Mouse (Mus musculus) heart, embryonic 10.5 days (tissue): ENCODE results near the gene Tmem106c. TPM values are rescaled to one million over a fixed set of nuclear protein-coding genes. Genes with fewer than 3 reads are reported as not detected.
A peak's percentile ranks its signal among the peaks of the same experiment; 100 is the strongest.

ENCODE experiments used
- DNase-seq: peaks from one replicate; pipeline ENCODE4 v3.0.0-alpha.2; 2017; ENCODE audit warnings: low spot score
- H3K27ac ChIP-seq: fragments of 300-500 bp; sonication (generic); 2 replicates; pipeline ENCODE4 v1.5.1; 2016; ENCODE audit warnings: mild to moderate bottlenecking
- H3K27me3 ChIP-seq: fragments of 300-500 bp; sonication (generic); 2 replicates; pipeline ENCODE4 v1.6.1; 2016; ENCODE audit warnings: mild to moderate bottlenecking; ENCODE audit not compliant: poor library complexity, insufficient read depth, severe bottlenecking
- H3K36me3 ChIP-seq: fragments of 300-500 bp; sonication (generic); 2 replicates; pipeline ENCODE4 v1.6.1; 2016; ENCODE audit warnings: mild to moderate bottlenecking, moderate library complexity
- H3K4me1 ChIP-seq: fragments of 300-500 bp; sonication (generic); 2 replicates; pipeline ENCODE4 v1.6.1; 2016; ENCODE audit warnings: mild to moderate bottlenecking
- H3K4me3 ChIP-seq: fragments of 300-500 bp; sonication (generic); 2 replicates; pipeline ENCODE4 v1.5.1; 2016; ENCODE audit warnings: mild to moderate bottlenecking, moderate library complexity
- H3K9me3 ChIP-seq: fragments of 300-500 bp; sonication (generic); 2 replicates; pipeline ENCODE4 v1.6.1; 2016; ENCODE audit warnings: mild to moderate bottlenecking, moderate library complexity
- WGBS: fragments of 180-500 bp; shearing (Covaris S2); methylation state at CpG from one replicate; pipeline ENCODE4 v1.1.7; 2016; 5-methylcytosine and 5-hydroxymethylcytosine counted together
- polyA plus RNA-seq: library from polyadenylated mRNA; unstranded; fragments of >200 nt; fragmentation: Nextera tagmentation; extraction: Ambion mirVana; gene quantifications from 2 replicates; pipeline ENCODE4 v1.2.1, GENCODE M21; 2016

The Tmem106c gene
- polyA plus RNA-seq, 1 experiment from 2014 or later: 32.0 TPM

GRCm38 (mm10) chr15:97956416-97956815 is 7.6 kb upstream of the Tmem106c start:
- H3K27me3 ChIP-seq: peaks cover 39% of the 10 kb centered on the region

DNA sequence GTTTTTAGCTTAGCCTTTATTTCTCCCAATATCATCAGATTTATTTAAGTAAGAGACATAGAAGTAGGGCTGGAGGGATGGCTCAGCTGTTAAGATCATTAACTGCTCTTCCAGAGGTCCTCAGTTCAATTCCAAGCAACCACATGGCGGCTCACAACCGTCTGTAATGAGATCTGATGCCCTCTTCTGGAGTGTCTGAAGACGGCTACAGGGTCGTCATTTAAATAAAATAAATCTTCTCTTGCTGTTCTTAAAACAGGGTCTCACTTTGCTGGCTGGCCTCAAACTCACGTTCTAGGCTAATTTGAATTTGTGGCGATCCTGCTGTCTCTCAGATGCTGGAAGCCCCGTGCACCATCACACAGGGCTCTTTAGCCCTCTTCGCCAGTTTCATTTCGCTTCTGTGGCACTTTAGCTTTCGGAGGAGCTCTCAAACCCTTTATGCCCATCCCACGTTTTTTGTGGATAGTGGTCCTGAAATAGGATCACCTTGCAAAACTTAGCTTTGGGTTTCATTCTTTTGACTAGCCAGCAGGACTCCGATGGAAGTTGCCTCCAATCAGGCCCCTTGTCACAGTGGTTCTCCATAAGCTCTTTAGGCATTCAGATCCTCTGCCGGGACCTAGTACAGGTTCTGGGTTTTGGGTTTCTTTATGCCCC is 541 bp upstream of the Tmem106c start:
- Histone ChIP-seq H3K27me3 (peaks cover 4% of the 10 kb centered on the region; the same call in 1 of the 2 replicates), H3K4me3 (peak overlapping the region; percentile 70), H3K9me3 (no peaks in the 10 kb centered on the region), H3K36me3 (no peaks in the 10 kb centered on the region), H3K27ac (peak overlapping the region; percentile 91), H3K4me1 (peaks cover 18% of the 10 kb centered on the region)
- no peak for DNase-seq
- 14% methylated on average over 13 of the region's 13 CpGs for WGBS

More at GRCm38 (mm10) chr15:97956416-97956815, 7.6 kb upstream of the Tmem106c start:
- 67% methylated on average over 11 of the region's 11 CpGs for WGBS
- H3K36me3 ChIP-seq: no peaks in the 10 kb centered on the region
- H3K4me3 ChIP-seq: no peak overlapping the region
- peaks cover 14% of the 10 kb centered on the region for H3K4me1 ChIP-seq
- H3K27ac ChIP-seq: peak overlapping the region; percentile 38; the same call in 1 of the 2 replicates
- no peak for DNase-seq
- H3K9me3 ChIP-seq: no peaks in the 10 kb centered on the region

DNA sequence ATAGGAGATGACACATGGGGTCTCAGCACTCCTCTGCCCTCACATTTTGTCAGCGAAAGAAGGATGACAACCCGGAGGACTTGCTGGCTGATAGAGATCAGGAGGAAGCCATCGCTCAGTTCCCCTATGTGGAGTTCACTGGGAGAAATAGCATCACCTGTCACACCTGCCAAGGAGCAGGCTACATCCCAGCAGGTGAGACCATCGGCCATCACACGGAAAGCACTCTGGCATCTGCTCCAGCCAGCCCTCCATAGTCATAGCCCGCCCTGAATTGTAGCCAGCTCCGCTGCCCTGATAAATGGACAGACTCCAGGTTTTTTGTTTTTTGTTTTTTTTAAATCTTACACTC is 812 bp downstream of the Tmem106c start:
- DNase-seq: no peak
- H3K9me3 ChIP-seq: no peaks in the 10 kb centered on the region
- H3K27me3 ChIP-seq: peaks cover 4% of the 10 kb centered on the region; the same call in 1 of the 2 replicates
- no peaks in the 10 kb centered on the region for H3K36me3 ChIP-seq
- H3K4me3 ChIP-seq: peak overlapping the region; percentile 70
- 17% methylated on average over 7 of the region's 7 CpGs for WGBS
- peaks cover 18% of the 10 kb centered on the region for H3K4me1 ChIP-seq
- peak overlapping the region; percentile 91 for H3K27ac ChIP-seq

DNA sequence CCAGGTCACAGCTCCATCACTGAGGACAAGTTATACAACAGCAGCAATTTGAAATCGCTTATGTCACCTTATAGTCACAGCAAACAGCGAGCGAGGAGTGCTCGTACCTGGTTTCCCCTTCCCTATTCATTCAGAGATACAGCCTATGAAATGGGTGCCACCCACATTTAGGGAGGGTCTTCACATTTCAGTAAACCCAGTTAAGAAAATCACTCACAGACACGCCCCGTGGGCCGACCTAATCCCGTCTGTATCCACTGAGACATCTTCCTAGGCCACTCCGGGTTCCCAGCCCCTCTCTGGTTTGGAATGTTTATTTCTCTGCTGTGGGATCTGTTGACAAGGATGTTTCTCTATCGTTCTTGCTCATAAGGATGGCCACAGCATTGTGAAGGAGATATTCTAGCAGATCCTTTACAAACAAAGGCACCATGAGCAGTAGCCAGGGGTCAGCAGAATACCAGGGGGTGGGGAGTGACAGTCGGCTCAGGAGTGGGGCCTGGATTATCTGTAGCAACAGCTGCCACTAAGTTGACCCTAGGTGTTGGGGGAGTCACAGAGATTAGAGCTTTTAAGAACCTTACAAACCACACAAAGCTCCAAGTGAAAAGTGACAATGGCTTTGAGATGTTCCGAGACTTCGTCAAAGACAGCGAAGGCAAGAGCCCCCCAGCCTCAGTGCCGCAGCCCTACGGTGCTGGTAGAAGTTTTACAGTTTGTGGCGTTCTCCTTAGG is 1.5 kb downstream of the Tmem106c start:
- no peak for DNase-seq
- WGBS: 52% methylated on average over 17 of the region's 17 CpGs
- Histone ChIP-seq H3K9me3 (no peaks in the 10 kb centered on the region), H3K36me3 (no peaks in the 10 kb centered on the region), H3K4me1 (peaks cover 22% of the 10 kb centered on the region), H3K4me3 (no peak overlapping the region), H3K27ac (no peak overlapping the region), H3K27me3 (peaks cover 4% of the 10 kb centered on the region; the same call in 1 of the 2 replicates)

- Histone ChIP-seq H3K27me3 (peaks cover 1% of the 10 kb centered on the region; the same call in 1 of the 2 replicates), H3K4me1 (peaks cover 33% of the 10 kb centered on the region), H3K27ac (no peak overlapping the region), H3K36me3 (no peaks in the 10 kb centered on the region), H3K4me3 (no peak overlapping the region), H3K9me3 (no peaks in the 10 kb centered on the region)
- 39% methylated on average over 6 of the region's 6 CpGs for WGBS
- DNase-seq: no peak
These were observed 6.3 kb downstream of the Tmem106c start for GRCm38 (mm10) chr15:97970299-97970698.

DNA sequence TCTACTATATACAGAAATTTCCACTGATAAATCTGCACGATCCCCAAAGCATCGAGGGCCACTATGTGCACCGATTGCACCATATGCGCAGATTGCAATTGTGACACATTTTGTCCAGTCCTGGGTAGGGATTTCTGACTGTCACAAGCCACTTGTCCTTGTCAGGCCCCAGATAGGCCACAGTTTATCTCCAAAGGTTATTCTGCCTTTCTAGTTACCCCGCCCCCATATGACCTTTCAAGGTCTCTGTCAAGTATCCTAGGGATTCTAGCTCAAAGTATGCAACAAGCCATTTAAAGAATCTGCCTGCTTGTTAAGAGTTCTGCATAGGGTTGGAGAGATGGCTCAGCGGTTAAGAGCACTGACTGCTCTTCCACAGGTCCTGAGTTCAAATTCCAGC is 8.6 kb downstream of the Tmem106c start:
- Histone ChIP-seq H3K27ac (peak overlapping the region; percentile 70; the same call in 1 of the 2 replicates), H3K4me1 (peaks cover 24% of the 10 kb centered on the region), H3K9me3 (no peaks in the 10 kb centered on the region), H3K4me3 (no peak overlapping the region), H3K36me3 (peaks cover 21% of the 10 kb centered on the region), H3K27me3 (no peaks in the 10 kb centered on the region)
- no peak for DNase-seq
- 63% methylated on average over 6 of the region's 6 CpGs for WGBS

- Histone ChIP-seq H3K9me3 (no peaks in the 10 kb centered on the region), H3K4me1 (peaks cover 24% of the 10 kb centered on the region), H3K27me3 (no peaks in the 10 kb centered on the region), H3K36me3 (peaks cover 29% of the 10 kb centered on the region), H3K4me3 (no peak overlapping the region), H3K27ac (peak overlapping the region; percentile 74)
- WGBS: 35% methylated on average over 11 of the region's 11 CpGs
- no peak for DNase-seq
These were observed 9.4 kb downstream of the Tmem106c start for GRCm38 (mm10) chr15:97973248-97974005.

DNA sequence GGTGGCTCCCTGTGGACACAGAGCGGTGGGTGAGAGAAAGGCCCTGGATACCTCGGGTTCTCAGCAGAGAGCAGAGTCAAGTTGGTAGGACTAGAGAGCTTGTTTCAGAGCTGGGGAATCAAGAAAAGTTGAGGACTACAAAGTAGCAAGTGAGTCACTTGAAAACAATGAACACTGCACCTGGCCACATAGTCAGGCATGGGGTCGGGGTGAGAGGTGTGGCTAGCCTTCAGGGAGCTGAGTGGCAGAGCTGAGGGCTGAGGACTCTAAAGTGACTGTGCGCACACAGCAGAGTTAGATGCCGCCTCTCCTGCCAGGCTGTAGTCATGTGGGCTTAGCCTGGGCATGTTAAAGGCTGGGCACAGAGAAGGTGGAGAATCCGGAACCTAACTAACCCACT is 17.6 kb downstream of the Tmem106c start:
- Histone ChIP-seq H3K9me3 (0 out of 2 replicates have a peak, but pooled peaks cover 3% of the 10 kb centered on the region), H3K27me3 (no peaks in the 10 kb centered on the region), H3K36me3 (peaks cover 100% of the 10 kb centered on the region), H3K27ac (no peak overlapping the region), H3K4me1 (peaks cover 14% of the 10 kb centered on the region), H3K4me3 (no peak overlapping the region)
- WGBS: 79% methylated on average over 6 of the region's 6 CpGs
- DNase-seq: no peak

- Histone ChIP-seq H3K4me1 (peaks cover 50% of the 10 kb centered on the region), H3K27ac (peak overlapping the region; percentile 91; the same call in 1 of the 2 replicates), H3K27me3 (no peaks in the 10 kb centered on the region), H3K9me3 (no peaks in the 10 kb centered on the region), H3K4me3 (no peak overlapping the region), H3K36me3 (peaks cover 58% of the 10 kb centered on the region)
- 47% methylated on average over 1 of the region's 1 CpGs for WGBS
- DNase-seq: no peak
These were observed 25.5 kb downstream of the Tmem106c start for GRCm38 (mm10) chr15:97989544-97989943.

DNA sequence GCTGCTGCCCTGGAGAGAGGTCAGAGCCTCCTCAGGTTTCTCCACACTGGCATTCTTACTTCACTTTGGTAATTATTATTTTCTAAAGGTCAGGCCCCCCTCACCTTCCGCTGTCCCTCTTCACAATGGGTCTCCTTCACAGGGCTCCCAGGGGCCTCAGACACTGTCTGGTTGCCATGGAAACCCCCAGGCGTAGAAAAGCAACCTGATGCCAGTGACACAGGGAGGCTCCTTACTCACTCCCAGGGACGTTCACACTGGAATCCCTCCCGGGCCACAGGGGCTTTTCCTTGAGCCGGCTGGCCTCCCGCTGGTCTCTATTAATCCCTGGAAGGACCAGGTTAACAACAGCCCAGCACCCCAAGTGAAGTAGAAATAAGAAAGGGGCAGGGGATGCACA is 26.1 kb downstream of the Tmem106c start:
- DNase-seq: no peak
- Histone ChIP-seq H3K4me3 (0 out of 2 replicates have a peak overlapping the region, but pooled peaks have one; percentile 10), H3K4me1 (peaks cover 50% of the 10 kb centered on the region), H3K36me3 (peaks cover 58% of the 10 kb centered on the region), H3K27ac (peak overlapping the region; percentile 91), H3K27me3 (no peaks in the 10 kb centered on the region), H3K9me3 (no peaks in the 10 kb centered on the region)
- WGBS: 7% methylated on average over 6 of the region's 6 CpGs

DNA sequence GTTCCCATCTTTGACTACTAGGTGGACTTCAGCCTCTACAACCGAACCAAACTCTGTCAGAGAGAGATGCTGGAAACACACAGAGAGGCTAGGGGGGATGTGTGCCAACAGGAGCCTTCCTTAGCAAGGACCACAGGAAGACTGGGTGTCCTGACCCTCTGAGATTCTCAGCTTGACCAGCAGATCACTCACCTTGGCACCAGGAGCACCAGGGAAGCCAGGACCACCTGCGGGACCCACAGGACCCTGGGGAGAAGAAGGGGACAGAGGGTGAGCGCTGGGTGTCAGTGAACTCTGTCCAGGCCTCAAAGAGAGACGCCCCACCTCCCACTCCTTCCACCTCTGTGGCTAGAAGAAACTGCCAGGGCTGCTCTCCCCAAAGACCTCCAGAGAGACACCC is 26.7 kb downstream of the Tmem106c start:
- Histone ChIP-seq H3K27ac (peak overlapping the region; percentile 91), H3K36me3 (peaks cover 58% of the 10 kb centered on the region), H3K4me3 (peak overlapping the region; percentile 31; the same call in 1 of the 2 replicates), H3K4me1 (peaks cover 50% of the 10 kb centered on the region), H3K9me3 (no peaks in the 10 kb centered on the region), H3K27me3 (no peaks in the 10 kb centered on the region)
- 28% methylated on average over 4 of the region's 4 CpGs for WGBS
- DNase-seq: no peak

DNA sequence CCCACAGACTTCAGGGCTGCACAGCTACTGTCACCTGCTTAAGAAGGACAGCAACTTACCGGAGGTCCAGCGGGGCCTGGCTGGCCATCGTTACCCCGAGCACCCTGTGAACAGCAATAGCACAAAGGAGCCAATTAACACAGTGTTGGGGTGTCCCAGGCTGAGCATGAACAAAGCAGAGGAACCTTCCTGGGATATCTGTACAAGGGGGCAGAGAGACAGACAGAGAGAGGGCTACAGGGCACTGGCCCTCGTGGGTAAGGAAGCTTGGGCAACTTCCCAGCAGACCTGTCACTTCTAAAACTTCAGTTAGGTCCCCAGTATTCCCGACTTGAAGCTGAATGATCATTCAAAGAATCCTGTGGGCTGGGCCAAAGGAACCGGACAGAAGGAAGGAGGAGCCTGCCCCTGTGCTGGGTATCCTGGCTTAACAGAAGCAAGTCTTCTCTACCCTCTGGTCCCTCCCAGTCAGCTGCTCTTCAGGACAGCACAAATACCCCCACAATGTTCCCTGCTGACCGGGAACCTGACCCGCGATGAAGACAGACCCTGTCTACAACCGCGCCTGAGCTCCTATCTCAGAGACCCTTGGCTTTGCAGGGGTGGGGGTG is 27.4 kb downstream of the Tmem106c start:
- peaks cover 50% of the 10 kb centered on the region for H3K4me1 ChIP-seq
- peaks cover 58% of the 10 kb centered on the region for H3K36me3 ChIP-seq
- H3K27ac ChIP-seq: peak overlapping the region; percentile 91
- no peak for DNase-seq
- H3K27me3 ChIP-seq: 0 out of 2 replicates have a peak, but pooled peaks cover 4% of the 10 kb centered on the region
- H3K4me3 ChIP-seq: no peak overlapping the region
- WGBS: 25% methylated on average over 12 of the region's 12 CpGs
- no peaks in the 10 kb centered on the region for H3K9me3 ChIP-seq
